Mouse (Mus musculus): Measurements from ENCODE around the gene Oosp3. TPM values are rescaled to one million over a fixed set of nuclear protein-coding genes. Genes with fewer than 3 reads are reported as not detected.

Oosp3 gene
- not detected in 2 replicates for polyA plus RNA-seq (2012; rRNA removed)

GRCm38 (mm10) chr19:11696755-11697154 is at the start of gene Oosp3:
Oosp3 (plus strand) TSS chr19:11697055.

GRCm38 (mm10) chr19:11660459-11660858 is 36.4 kb upstream of the Oosp3 start, which contains the start of gene Oosp2:
Oosp2 (minus strand) TSS chr19:11660559.

GRCm38 (mm10) chr19:11690839-11691238 is 6.0 kb upstream of the Oosp3 start, which contains the start of gene Oosp1:
Oosp1 (minus strand) TSS chr19:11691150.

GRCm38 (mm10) chr19:11747298-11747697 is 50.4 kb downstream of the Oosp3 start, which contains the start of gene Gif:
Gif (plus strand) TSS chr19:11747554.

Other genes starting within 250 kb of the Oosp3 start
- gene Ms4a6c, start 227.7 kb upstream of the Oosp3 start, polyA plus RNA-seq (2012; rRNA removed) = 4.0 and 5.7 TPM in 2 replicates
- gene Gm8369, start 211.1 kb upstream of the Oosp3 start, polyA plus RNA-seq (2012; rRNA removed) = 0.07 and 0.09 TPM in 2 replicates
- gene Ms4a6b, start 180.5 kb upstream of the Oosp3 start, polyA plus RNA-seq (2012; rRNA removed) = 1.1 and 1.7 TPM in 2 replicates
- 0.08 and 0.09 TPM in 2 replicates for gene Ms4a4d, start 160.3 kb upstream of the Oosp3 start, polyA plus RNA-seq (2012; rRNA removed)
- 2.1 and 2.8 TPM in 2 replicates for gene Ms4a6d, start 92.2 kb upstream of the Oosp3 start, polyA plus RNA-seq (2012; rRNA removed)
- 0.63 and 0.89 TPM in 2 replicates for gene Ms4a2, start 73.3 kb upstream of the Oosp3 start, polyA plus RNA-seq (2012; rRNA removed)
- 11.5 and 18.1 TPM in 2 replicates for gene Ms4a3, start 56.2 kb upstream of the Oosp3 start, polyA plus RNA-seq (2012; rRNA removed)
- gene Oosp2, start 36.5 kb upstream of the Oosp3 start, polyA plus RNA-seq (2012; rRNA removed) = 0.07 and 0.08 TPM in 2 replicates
- gene Oosp1, start 5.9 kb upstream of the Oosp3 start, polyA plus RNA-seq (2012; rRNA removed) = 0.07 and 0.09 TPM in 2 replicates
- 0.02 and 0.03 TPM in 2 replicates for gene Gif, start 50.5 kb downstream of the Oosp3 start, polyA plus RNA-seq (2012; rRNA removed)
- 30.4 and 31.5 TPM in 2 replicates for gene Mrpl16, start 73.3 kb downstream of the Oosp3 start, polyA plus RNA-seq (2012; rRNA removed)
- 0.71 and 0.75 TPM in 2 replicates for gene Stx3, start 122.3 kb downstream of the Oosp3 start, polyA plus RNA-seq (2012; rRNA removed)
- not detected in 2 replicates for gene Olfr1417, start 142.2 kb downstream of the Oosp3 start, polyA plus RNA-seq (2012; rRNA removed)
- gene Olfr1418, start 164.0 kb downstream of the Oosp3 start, polyA plus RNA-seq (2012; rRNA removed) = not detected in 2 replicates
- not detected in 2 replicates for gene Olfr1419, start 178.1 kb downstream of the Oosp3 start, polyA plus RNA-seq (2012; rRNA removed)
- not detected in 2 replicates for gene Olfr1420, start 189.5 kb downstream of the Oosp3 start, polyA plus RNA-seq (2012; rRNA removed)
- gene Patl1, start 215.3 kb downstream of the Oosp3 start, polyA plus RNA-seq (2012; rRNA removed) = 6.5 and 9.5 TPM in 2 replicates